Mouse (Mus musculus) liver, embryonic 12.5 days (tissue): ENCODE data around the gene Tmem129. TPM values are rescaled to one million over a fixed set of nuclear protein-coding genes. Genes with fewer than 3 reads are reported as not detected.

Experiments used
- ATAC-seq: fragments of 200-750 bp; cut with Nextera tagmentation; 2 replicates; pipeline ENCODE4 v1.8.0; 2017; ENCODE audit warnings: moderate number of reproducible peaks, mild to moderate bottlenecking, moderate library complexity
- H3K27ac ChIP-seq: fragments of 300-500 bp; sonication (generic); 2 replicates; pipeline ENCODE4 v1.5.1; 2016; ENCODE audit warnings: mild to moderate bottlenecking
- H3K27me3 ChIP-seq: fragments of 300-500 bp; sonication (generic); replicated peaks from 2 replicates; pipeline ENCODE4 v1.6.1; 2016; ENCODE audit warnings: mild to moderate bottlenecking, moderate library complexity
- H3K36me3 ChIP-seq: fragments of 300-500 bp; sonication (generic); 2 replicates; pipeline ENCODE4 v1.6.1; 2016; ENCODE audit warnings: mild to moderate bottlenecking, moderate library complexity
- H3K4me1 ChIP-seq: fragments of 300-500 bp; sonication (generic); 2 replicates; pipeline ENCODE4 v1.6.1; 2016
- H3K4me2 ChIP-seq: fragments of 300-500 bp; sonication (generic); 2 replicates; pipeline ENCODE4 v1.6.1; 2016; ENCODE audit warnings: mild to moderate bottlenecking, moderate library complexity
- H3K4me3 ChIP-seq: fragments of 300-500 bp; sonication (generic); 2 replicates; pipeline ENCODE4 v1.5.1; 2016; ENCODE audit warnings: mild to moderate bottlenecking, moderate library complexity
- H3K9ac ChIP-seq: fragments of 300-500 bp; sonication (generic); 2 replicates; pipeline ENCODE4 v1.6.1; 2016; ENCODE audit warnings: mild to moderate bottlenecking, moderate library complexity
- H3K9me3 ChIP-seq: fragments of 300-500 bp; sonication (generic); replicated peaks from 2 replicates; pipeline ENCODE4 v1.6.1; 2016; ENCODE audit warnings: mild to moderate bottlenecking, moderate library complexity
- WGBS: fragments of 180-500 bp; shearing (Covaris S2); methylation state at CpG from one replicate; pipeline ENCODE4 v1.1.7; 2016; ENCODE audit not compliant: insufficient replicate concordance; 5-methylcytosine and 5-hydroxymethylcytosine counted together
- polyA plus RNA-seq: library from polyadenylated mRNA; unstranded; fragments of >200 nt; fragmentation: Nextera tagmentation; extraction: Ambion mirVana; gene quantifications from 2 replicates; pipeline ENCODE4 v1.2.1, GENCODE M21; 2016

Tmem129 gene
- polyA plus RNA-seq, result 26.4 and 27.3 TPM in 2 replicates

GRCm38 (mm10) chr5:33657787-33658663 lies at the start of gene Tmem129, which contains the start of gene Tacc3:
Gene Tmem129 (minus strand): TSS chr5:33658416.
Gene Tacc3 (plus strand): TSS chr5:33658128.
- ATAC-seq, result peak; percentile 92
- H3K36me3 ChIP-seq, result peaks cover 61% of the 10 kb centered on the region
- peak within 1 kb of the TSS; percentile 97 for H3K4me3 ChIP-seq
- no peaks in the 10 kb centered on the region for H3K27me3 ChIP-seq
- H3K27ac ChIP-seq, result peak within 1 kb of the TSS; percentile 95
- WGBS, result under 1% methylated on average over 60 of the region's 60 CpGs
- H3K4me1 ChIP-seq, result peaks cover 63% of the 10 kb centered on the region
- peak within 1 kb of the TSS; percentile 98 for H3K4me2 ChIP-seq
- peak within 1 kb of the TSS; percentile 96 for H3K9ac ChIP-seq
- H3K9me3 ChIP-seq, result no peaks in the 10 kb centered on the region

DNA sequence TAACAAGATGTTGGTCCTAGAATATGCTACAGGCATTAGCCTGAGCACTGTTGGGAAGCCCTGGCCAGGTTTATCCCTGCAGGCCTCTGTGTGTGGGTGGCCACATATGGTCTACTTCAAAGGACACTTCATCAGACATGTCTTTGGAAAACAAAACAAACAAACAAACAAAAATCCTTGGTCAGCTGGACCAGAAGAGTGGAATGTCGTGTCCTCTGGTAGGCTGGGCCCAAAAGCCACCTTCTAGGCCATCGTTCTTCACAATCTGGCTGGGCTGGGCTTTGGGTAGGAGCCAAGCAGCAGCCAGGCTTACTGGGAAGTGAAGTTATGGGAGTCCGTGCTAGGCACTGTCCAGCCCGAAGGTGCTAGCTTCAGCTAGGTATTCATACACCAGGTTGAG lies 48.9 kb upstream of the Tmem129 start:
- 0 out of 2 replicates have a peak, but pooled peaks cover 12% of the 10 kb centered on the region for H3K27me3 ChIP-seq
- WGBS, result 52% methylated on average over 4 of the region's 4 CpGs
- no peaks in the 10 kb centered on the region for H3K9me3 ChIP-seq
- H3K4me2 ChIP-seq, result no peak overlapping the region
- no peaks in the 10 kb centered on the region for H3K36me3 ChIP-seq
- no peak overlapping the region for H3K27ac ChIP-seq
- peaks cover 25% of the 10 kb centered on the region for H3K4me1 ChIP-seq
- H3K4me3 ChIP-seq, result no peak overlapping the region
- ATAC-seq, result no peak
- H3K9ac ChIP-seq, result no peak overlapping the region

DNA sequence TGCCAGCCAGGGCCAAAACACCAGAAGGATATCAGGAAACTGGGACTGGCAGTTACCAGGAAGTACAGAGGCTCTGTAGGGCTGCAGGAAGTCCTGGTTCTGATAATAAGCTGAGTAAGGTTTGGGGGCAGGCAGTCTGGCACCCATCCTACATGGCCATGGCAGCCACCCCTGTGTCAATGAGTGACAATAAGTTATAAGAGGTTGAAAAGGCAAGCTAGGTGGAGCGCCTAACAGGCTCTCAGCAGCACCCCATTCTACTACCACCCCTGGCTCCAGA lies 48.1 kb upstream of the Tmem129 start:
- no peaks in the 10 kb centered on the region for H3K9me3 ChIP-seq
- H3K4me2 ChIP-seq, result no peak overlapping the region
- H3K4me3 ChIP-seq, result no peak overlapping the region
- H3K9ac ChIP-seq, result no peak overlapping the region
- peaks cover 28% of the 10 kb centered on the region for H3K4me1 ChIP-seq
- 76% methylated on average over 1 of the region's 1 CpGs for WGBS
- no peak for ATAC-seq
- H3K27ac ChIP-seq, result no peak overlapping the region
- peaks cover 16% of the 10 kb centered on the region; the same call in 1 of the 2 replicates for H3K27me3 ChIP-seq
- no peaks in the 10 kb centered on the region for H3K36me3 ChIP-seq

- 46% methylated on average over 9 of the region's 9 CpGs for WGBS
- 0 out of 2 replicates have a peak overlapping the region, but pooled peaks have one; percentile 4 for H3K9ac ChIP-seq
- peak overlapping the region; percentile 27; the same call in 1 of the 2 replicates for H3K4me2 ChIP-seq
- H3K27ac ChIP-seq, result no peak overlapping the region; the same call in 1 of the 2 replicates
- ATAC-seq, result no peak
- peaks cover 21% of the 10 kb centered on the region; the same call in 1 of the 2 replicates for H3K27me3 ChIP-seq
- no peaks in the 10 kb centered on the region for H3K9me3 ChIP-seq
- no peaks in the 10 kb centered on the region for H3K36me3 ChIP-seq
- H3K4me3 ChIP-seq, result no peak overlapping the region
- peaks cover 29% of the 10 kb centered on the region for H3K4me1 ChIP-seq
Measured at GRCm38 (mm10) chr5:33705612-33706349, 47.6 kb upstream of the Tmem129 start.

DNA sequence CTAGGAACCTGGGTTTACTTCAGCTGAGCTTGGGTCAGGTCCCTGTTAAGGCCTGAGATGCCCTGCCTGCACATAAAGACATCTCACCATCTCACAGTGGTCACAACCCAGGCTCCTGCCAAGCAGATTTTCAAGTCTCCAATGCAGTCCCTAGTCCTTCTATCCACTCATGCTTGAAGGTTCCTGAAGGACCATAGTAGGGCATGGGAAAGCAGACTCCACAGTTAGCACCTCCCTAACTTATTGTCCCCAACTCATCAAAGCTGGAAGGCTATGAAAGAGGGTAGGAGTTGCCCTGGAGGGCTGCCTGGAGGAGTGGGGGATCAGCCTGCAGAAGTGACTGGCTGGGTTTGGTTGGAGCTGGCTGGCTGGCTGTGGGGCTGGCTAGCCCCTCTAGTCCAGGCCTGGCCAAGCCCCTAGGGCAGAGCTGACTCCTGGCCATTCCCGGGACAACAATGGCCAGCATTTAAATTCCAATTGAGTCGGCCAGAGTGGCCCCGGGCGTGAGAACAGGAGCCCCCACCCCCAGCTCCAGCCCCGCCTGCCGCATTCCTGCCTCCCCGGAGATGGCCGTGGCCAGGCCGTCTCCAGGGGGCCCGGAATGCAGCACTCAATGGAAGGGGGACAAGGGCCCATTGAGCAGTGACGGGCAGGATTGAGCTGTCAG lies 46.9 kb upstream of the Tmem129 start:
- Histone ChIP-seq H3K4me1 (peaks cover 35% of the 10 kb centered on the region), H3K4me2 (peak overlapping the region; percentile 27; the same call in 1 of the 2 replicates), H3K9me3 (no peaks in the 10 kb centered on the region), H3K4me3 (no peak overlapping the region), H3K9ac (no peak overlapping the region), H3K27ac (no peak overlapping the region), H3K36me3 (no peaks in the 10 kb centered on the region), H3K27me3 (peaks cover 24% of the 10 kb centered on the region)
- no peak for ATAC-seq
- WGBS, result 56% methylated on average over 11 of the region's 11 CpGs

- H3K4me1 ChIP-seq, result peaks cover 37% of the 10 kb centered on the region
- H3K36me3 ChIP-seq, result no peaks in the 10 kb centered on the region
- no peaks in the 10 kb centered on the region for H3K9me3 ChIP-seq
- H3K4me3 ChIP-seq, result no peak overlapping the region
- no peak overlapping the region for H3K9ac ChIP-seq
- WGBS, result 68% methylated on average over 8 of the region's 8 CpGs
- no peak for ATAC-seq
- H3K27me3 ChIP-seq, result peaks cover 32% of the 10 kb centered on the region
- H3K4me2 ChIP-seq, result no peak overlapping the region
- no peak overlapping the region for H3K27ac ChIP-seq
Measured at GRCm38 (mm10) chr5:33703999-33704398, 45.8 kb upstream of the Tmem129 start.

- H3K27me3 ChIP-seq, result peaks cover 53% of the 10 kb centered on the region
Measured at GRCm38 (mm10) chr5:33701832-33702231, 43.6 kb upstream of the Tmem129 start.

DNA sequence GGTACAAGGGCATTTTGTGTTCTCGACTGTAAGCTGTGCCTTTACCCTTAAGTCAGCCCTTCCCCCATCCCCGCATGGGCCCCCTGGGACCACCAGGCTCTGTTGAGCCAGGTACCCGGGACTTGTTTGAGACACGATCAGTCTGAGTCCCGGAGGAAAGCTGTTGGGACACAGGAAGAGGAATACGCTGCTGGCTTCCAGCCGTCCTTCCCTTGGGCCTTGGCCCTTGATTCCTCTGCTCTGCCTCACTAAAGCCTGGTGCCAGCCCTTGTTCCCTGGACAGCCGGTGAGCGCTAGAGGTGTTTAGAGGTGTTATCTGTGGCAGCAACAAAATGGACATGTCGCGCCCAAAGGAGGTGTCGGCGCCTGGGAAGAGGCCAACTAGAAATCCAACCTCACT lies 41.8 kb upstream of the Tmem129 start:
- ATAC-seq, result no peak
- WGBS, result 35% methylated on average over 13 of the region's 13 CpGs
- Histone ChIP-seq H3K4me1 (peaks cover 44% of the 10 kb centered on the region), H3K27ac (no peak overlapping the region), H3K9ac (no peak overlapping the region), H3K27me3 (peaks cover 66% of the 10 kb centered on the region), H3K9me3 (no peaks in the 10 kb centered on the region), H3K36me3 (no peaks in the 10 kb centered on the region), H3K4me3 (no peak overlapping the region), H3K4me2 (no peak overlapping the region)

More at GRCm38 (mm10) chr5:33701832-33702231, 43.6 kb upstream of the Tmem129 start:
- H3K36me3 ChIP-seq, result no peaks in the 10 kb centered on the region
- no peak overlapping the region for H3K4me3 ChIP-seq
- H3K9ac ChIP-seq, result no peak overlapping the region
- no peak overlapping the region for H3K4me2 ChIP-seq
- no peak overlapping the region for H3K27ac ChIP-seq
- ATAC-seq, result no peak
- peaks cover 48% of the 10 kb centered on the region for H3K4me1 ChIP-seq
- WGBS, result 70% methylated on average over 11 of the region's 11 CpGs
- no peaks in the 10 kb centered on the region for H3K9me3 ChIP-seq

DNA sequence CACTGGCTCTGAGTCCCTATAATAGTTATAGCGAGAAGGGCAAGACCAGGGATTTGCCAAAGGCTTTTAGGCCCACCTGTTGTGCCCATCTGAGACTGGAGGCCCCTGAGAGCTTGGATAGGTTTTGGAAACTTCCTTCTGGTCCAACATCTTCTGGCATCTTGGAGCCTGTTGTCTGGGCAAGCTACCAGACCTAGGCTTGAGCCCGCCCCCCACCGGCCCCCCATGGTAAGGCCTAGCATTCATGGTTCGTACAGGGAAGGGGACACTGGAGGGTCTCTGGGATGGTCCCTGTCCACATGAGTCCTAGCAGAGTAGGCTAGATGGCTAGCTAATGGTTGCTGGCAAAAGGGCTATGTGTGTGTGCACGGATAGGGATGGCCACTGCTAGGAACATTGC lies 40.5 kb upstream of the Tmem129 start:
- WGBS, result 67% methylated on average over 5 of the region's 5 CpGs

DNA sequence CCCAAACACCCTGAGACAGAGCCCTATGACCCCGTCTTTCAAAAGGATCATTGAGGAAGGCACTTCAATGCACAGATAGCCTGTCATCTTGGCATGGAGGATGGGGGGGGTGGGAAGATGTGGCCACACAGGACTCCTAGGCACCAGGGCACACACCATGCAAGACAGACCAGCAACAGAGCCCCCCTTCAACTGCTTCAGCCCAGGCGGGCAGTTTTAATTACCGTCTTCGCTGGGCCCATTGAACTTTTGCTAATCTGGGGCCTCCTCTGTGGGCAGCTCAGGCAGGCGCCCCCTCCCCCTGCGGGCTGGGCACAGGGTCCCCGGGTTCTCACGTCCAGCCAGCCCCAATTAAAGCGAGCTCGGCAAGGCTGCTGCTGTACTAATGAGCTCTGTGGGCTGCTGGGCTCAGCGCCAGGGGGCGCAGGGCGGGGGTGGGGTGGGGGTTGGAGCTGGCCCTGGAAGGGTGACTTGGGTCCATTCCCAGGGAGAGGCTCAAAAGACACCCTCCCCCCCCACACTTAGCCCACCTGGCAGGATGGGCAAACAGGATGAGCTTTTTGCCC lies 39.8 kb upstream of the Tmem129 start:
- H3K4me3 ChIP-seq, result no peak overlapping the region
- 54% methylated on average over 13 of the region's 13 CpGs for WGBS
- peaks cover 80% of the 10 kb centered on the region for H3K27me3 ChIP-seq
- no peak overlapping the region for H3K4me2 ChIP-seq
- no peak overlapping the region for H3K27ac ChIP-seq
- no peaks in the 10 kb centered on the region for H3K9me3 ChIP-seq
- ATAC-seq, result no peak
- H3K36me3 ChIP-seq, result no peaks in the 10 kb centered on the region
- peaks cover 50% of the 10 kb centered on the region for H3K4me1 ChIP-seq
- no peak overlapping the region for H3K9ac ChIP-seq

More for the DNA sequence above, 40.5 kb upstream of the Tmem129 start:
- no peak for ATAC-seq
- Histone ChIP-seq H3K27ac (no peak overlapping the region), H3K4me1 (peaks cover 46% of the 10 kb centered on the region), H3K27me3 (peaks cover 76% of the 10 kb centered on the region), H3K9ac (no peak overlapping the region), H3K36me3 (no peaks in the 10 kb centered on the region), H3K4me2 (no peak overlapping the region), H3K9me3 (no peaks in the 10 kb centered on the region), H3K4me3 (no peak overlapping the region)

GRCm38 (mm10) chr5:33697534-33697933 lies 39.3 kb upstream of the Tmem129 start:
- 45% methylated on average over 1 of the region's 1 CpGs for WGBS
- no peak overlapping the region for H3K27ac ChIP-seq
- peaks cover 54% of the 10 kb centered on the region for H3K4me1 ChIP-seq

More at GRCm38 (mm10) chr5:33697534-33697933, 39.3 kb upstream of the Tmem129 start:
- Histone ChIP-seq H3K4me2 (no peak overlapping the region), H3K36me3 (no peaks in the 10 kb centered on the region), H3K4me3 (no peak overlapping the region), H3K27me3 (peaks cover 85% of the 10 kb centered on the region), H3K9ac (no peak overlapping the region), H3K9me3 (no peaks in the 10 kb centered on the region)
- ATAC-seq, result no peak
